Mouse (Mus musculus): Measurements from ENCODE around the gene Apoc4.

Apoc4 gene

GRCm38 (mm10) chr7:19676662-19677061, 4.6 kb downstream of the Apoc4 start:
- DNase-seq (ENCODE audit: low spot score) = no peak

- DNase-seq (ENCODE audit: low spot score) = no peak
Measured at GRCm38 (mm10) chr7:19675824-19676223, 5.5 kb downstream of the Apoc4 start.

- DNase-seq (ENCODE audit: low spot score) = no peak
Measured at GRCm38 (mm10) chr7:19673083-19673699, 8.1 kb downstream of the Apoc4 start.

GRCm38 (mm10) chr7:19671511-19671910, 9.8 kb downstream of the Apoc4 start:
- no peak for DNase-seq (ENCODE audit: low spot score)

GRCm38 (mm10) chr7:19668947-19669721, 12.1 kb downstream of the Apoc4 start:
- DNase-seq (ENCODE audit: low spot score) = peak; percentile 95

GRCm38 (mm10) chr7:19667434-19667833, 13.8 kb downstream of the Apoc4 start:
- no peak for DNase-seq (ENCODE audit: low spot score)

- DNase-seq (ENCODE audit: low spot score) = no peak
Measured at GRCm38 (mm10) chr7:19666750-19667149, 14.5 kb downstream of the Apoc4 start.

GRCm38 (mm10) chr7:19664955-19665841, 16.1 kb downstream of the Apoc4 start, which contains the start of gene Clptm1:
TSS of gene Clptm1 (minus strand) at chr7:19665033.
- DNase-seq (ENCODE audit: low spot score) = peak; percentile 97

- DNase-seq (ENCODE audit: low spot score) = no peak
Measured at GRCm38 (mm10) chr7:19664455-19664954, 16.8 kb downstream of the Apoc4 start.

GRCm38 (mm10) chr7:19663940-19664339, 17.3 kb downstream of the Apoc4 start:
- no peak for DNase-seq (ENCODE audit: low spot score)

- DNase-seq (ENCODE audit: low spot score) = no peak
Measured at GRCm38 (mm10) chr7:19652614-19653013, 28.7 kb downstream of the Apoc4 start.

- no peak for DNase-seq (ENCODE audit: low spot score)
Measured at GRCm38 (mm10) chr7:19651063-19651786, 30.1 kb downstream of the Apoc4 start.

- DNase-seq (ENCODE audit: low spot score) = no peak
Measured at GRCm38 (mm10) chr7:19641223-19641622, 40.1 kb downstream of the Apoc4 start.

GRCm38 (mm10) chr7:19635074-19635827, 46.0 kb downstream of the Apoc4 start:
- DNase-seq (ENCODE audit: low spot score) = no peak

GRCm38 (mm10) chr7:19634591-19634990, 46.7 kb downstream of the Apoc4 start:
- DNase-seq (ENCODE audit: low spot score) = no peak

GRCm38 (mm10) chr7:19633855-19634254, 47.4 kb downstream of the Apoc4 start:
- no peak for DNase-seq (ENCODE audit: low spot score)

GRCm38 (mm10) chr7:19633197-19633596, 48.1 kb downstream of the Apoc4 start:
- no peak for DNase-seq (ENCODE audit: low spot score)

- no peak for DNase-seq (ENCODE audit: low spot score)
Measured at GRCm38 (mm10) chr7:19632720-19633119, 48.6 kb downstream of the Apoc4 start.

- no peak for DNase-seq (ENCODE audit: low spot score)
Measured at GRCm38 (mm10) chr7:19632275-19632674, 49.0 kb downstream of the Apoc4 start.

- DNase-seq (ENCODE audit: low spot score) = peak; percentile 94
Measured at GRCm38 (mm10) chr7:19629361-19629734, 51.9 kb downstream of the Apoc4 start, which contains the start of gene Relb. TSS of gene Relb (minus strand) at chr7:19629438.
